Mouse (Mus musculus) ES-Bruce4 (cell line): ENCODE results near the gene Tsc22d1. TPM values are rescaled to one million over a fixed set of nuclear protein-coding genes. Genes with fewer than 3 reads are reported as not detected.

Source experiments
- H3K27ac ChIP-seq: 2 replicates; pipeline ENCODE4 v1.5.1; 2012; ENCODE audit warnings: low read length, inconsistent platforms; ENCODE audit not compliant: insufficient read depth
- H3K27me3 ChIP-seq: 2 replicates; pipeline ENCODE4 v1.6.1; 2012; ENCODE audit warnings: mild to moderate bottlenecking, low read length, inconsistent platforms; ENCODE audit not compliant: control insufficient read depth, poor library complexity, insufficient read depth, severe bottlenecking
- H3K36me3 ChIP-seq: 2 replicates; pipeline ENCODE4 v1.6.1; 2012; ENCODE audit warnings: inconsistent platforms, mild to moderate bottlenecking, low read length, moderate library complexity; ENCODE audit not compliant: control insufficient read depth, poor library complexity, insufficient read depth, severe bottlenecking
- H3K4me1 ChIP-seq: one replicate; pipeline ENCODE4 v1.8.1; 2011; ENCODE audit warnings: low read length; ENCODE audit not compliant: control insufficient read depth, insufficient read depth
- H3K4me3 ChIP-seq: 2 replicates; pipeline ENCODE4 v1.5.1; 2011; ENCODE audit warnings: low read depth, mild to moderate bottlenecking, low read length
- H3K9ac ChIP-seq: 2 replicates; pipeline ENCODE4 v1.6.1; 2012; ENCODE audit warnings: low read depth, mild to moderate bottlenecking, inconsistent platforms; ENCODE audit not compliant: poor library complexity, severe bottlenecking
- H3K9me3 ChIP-seq: replicated peaks from 2 replicates; pipeline ENCODE4 v1.6.1; 2012; ENCODE audit warnings: mild to moderate bottlenecking, low read length, inconsistent platforms; ENCODE audit not compliant: control insufficient read depth, poor library complexity, insufficient read depth, severe bottlenecking
- CTCF ChIP-seq: IDR thresholded peaks from one replicate; pipeline ENCODE4 v1.8.1; 2011; ENCODE audit warnings: low read depth, low read length
- EP300 ChIP-seq: IDR thresholded peaks from 2 replicates; pipeline ENCODE4 v1.6.1; 2011; ENCODE audit warnings: low read depth, low read length; ENCODE audit not compliant: insufficient read depth
- POLR2A ChIP-seq: IDR thresholded peaks from one replicate; pipeline ENCODE4 v1.8.1; 2011; ENCODE audit warnings: low read length; ENCODE audit not compliant: insufficient read depth
- polyA plus RNA-seq: library from polyadenylated mRNA; stranded (reverse); fragments of >200 nt; gene quantifications from 2 replicates; pipeline ENCODE4 v1.2.4, GENCODE M21; 2011; ENCODE audit warnings: low read depth; ENCODE audit not compliant: missing spikeins, insufficient read depth, insufficient read length

Gene Tsc22d1
- polyA plus RNA-seq, 1 experiment: 261 TPM

DNA sequence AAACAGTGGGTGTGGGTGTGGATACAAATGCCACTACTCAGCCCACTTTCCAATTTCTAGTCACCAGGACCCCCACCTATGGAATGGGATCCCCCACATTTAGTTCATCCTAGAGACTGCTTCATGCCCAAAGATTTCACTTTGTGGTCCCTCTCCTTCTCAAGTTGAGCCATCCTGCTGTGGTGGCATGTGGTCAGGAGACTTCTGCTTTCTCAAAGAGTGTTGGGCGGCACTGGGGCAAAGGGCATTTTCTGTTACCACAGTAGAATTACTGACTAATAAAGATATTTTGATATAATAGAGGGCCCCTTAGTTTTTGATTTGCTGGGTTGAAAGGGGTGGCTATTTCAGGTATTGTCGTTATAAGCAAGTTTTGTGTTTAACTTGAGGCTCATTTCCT is 14.1 kb downstream of the Tsc22d1 start:
- Histone ChIP-seq H3K4me1 (peaks cover 2% of the 10 kb centered on the region), H3K9me3 (no peaks in the 10 kb centered on the region), H3K27me3 (no peaks in the 10 kb centered on the region), H3K36me3 (no peaks in the 10 kb centered on the region; the same call in 1 of the 2 replicates), H3K27ac (no peak overlapping the region), H3K9ac (no peak overlapping the region), H3K4me3 (no peak overlapping the region)
- no peak for TF ChIP-seq POLR2A
- TF ChIP-seq CTCF: no peak
- no peak for TF ChIP-seq EP300

GRCm38 (mm10) chr14:76431918-76432317 is 17.2 kb downstream of the Tsc22d1 start:
- Histone ChIP-seq H3K4me1 (no peaks in the 10 kb centered on the region), H3K4me3 (no peak overlapping the region), H3K27ac (no peak overlapping the region), H3K36me3 (no peaks in the 10 kb centered on the region; the same call in 1 of the 2 replicates), H3K9me3 (no peaks in the 10 kb centered on the region), H3K9ac (no peak overlapping the region), H3K27me3 (no peaks in the 10 kb centered on the region)
- no peak for TF ChIP-seq EP300
- no peak for TF ChIP-seq CTCF
- TF ChIP-seq POLR2A: no peak

- Histone ChIP-seq H3K27me3 (no peaks in the 10 kb centered on the region), H3K27ac (no peak overlapping the region), H3K36me3 (no peaks in the 10 kb centered on the region; the same call in 1 of the 2 replicates), H3K4me1 (no peaks in the 10 kb centered on the region), H3K4me3 (no peak overlapping the region), H3K9ac (no peak overlapping the region), H3K9me3 (no peaks in the 10 kb centered on the region)
- TF ChIP-seq EP300 (no peak), CTCF (no peak), POLR2A (no peak)
Observed at GRCm38 (mm10) chr14:76432369-76432768, 17.6 kb downstream of the Tsc22d1 start.

GRCm38 (mm10) chr14:76432816-76433215 is 18.1 kb downstream of the Tsc22d1 start:
- Histone ChIP-seq H3K27me3 (no peaks in the 10 kb centered on the region), H3K4me3 (no peak overlapping the region), H3K27ac (no peak overlapping the region), H3K9ac (no peak overlapping the region), H3K9me3 (no peaks in the 10 kb centered on the region), H3K4me1 (no peaks in the 10 kb centered on the region), H3K36me3 (no peaks in the 10 kb centered on the region; the same call in 1 of the 2 replicates)
- TF ChIP-seq POLR2A (no peak), CTCF (no peak), EP300 (no peak)

DNA sequence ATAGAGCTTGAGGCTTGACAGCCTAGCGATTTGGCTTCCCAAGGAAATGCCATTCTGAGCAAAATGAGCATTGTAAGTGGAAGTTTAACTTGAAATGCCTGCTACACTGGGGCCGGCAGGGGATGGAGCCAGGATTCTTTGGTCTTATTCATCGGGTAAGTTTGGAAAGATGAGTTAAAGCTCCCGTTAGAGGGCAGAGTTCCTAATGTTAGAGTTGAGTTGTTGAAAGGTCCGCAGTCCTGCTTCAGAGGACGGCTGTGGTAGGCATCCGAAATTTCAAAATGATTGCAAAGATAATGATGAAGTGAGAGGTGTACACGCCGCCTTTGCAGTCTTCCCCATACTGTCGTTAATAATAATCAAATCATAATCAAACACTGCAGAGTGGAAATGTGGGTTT is 27.4 kb downstream of the Tsc22d1 start:
- TF ChIP-seq POLR2A (no peak), EP300 (no peak), CTCF (no peak)
- Histone ChIP-seq H3K9me3 (no peaks in the 10 kb centered on the region), H3K9ac (no peak overlapping the region), H3K36me3 (peaks cover 10% of the 10 kb centered on the region), H3K27ac (peak overlapping the region; percentile 54; the same call in 1 of the 2 replicates), H3K4me3 (peak overlapping the region; percentile 45; the same call in 1 of the 2 replicates), H3K27me3 (no peaks in the 10 kb centered on the region), H3K4me1 (no peaks in the 10 kb centered on the region)

GRCm38 (mm10) chr14:76448987-76449386 is 34.2 kb downstream of the Tsc22d1 start:
- Histone ChIP-seq H3K27ac (no peak overlapping the region), H3K4me3 (no peak overlapping the region), H3K27me3 (no peaks in the 10 kb centered on the region), H3K4me1 (peaks cover 2% of the 10 kb centered on the region), H3K36me3 (no peaks in the 10 kb centered on the region), H3K9ac (no peak overlapping the region), H3K9me3 (no peaks in the 10 kb centered on the region)
- TF ChIP-seq CTCF (no peak), POLR2A (no peak), EP300 (no peak)
